Mouse (Mus musculus) liver, embryonic 16.5 days (tissue): ENCODE results near the gene Rerg. TPM values are rescaled to one million over a fixed set of nuclear protein-coding genes. Genes with fewer than 3 reads are reported as not detected.

Source experiments
- ATAC-seq: fragments of 200-750 bp; cut with Nextera tagmentation; 2 replicates; pipeline ENCODE4 v1.8.0; 2017; ENCODE audit warnings: low read depth, mild to moderate bottlenecking, moderate number of reproducible peaks, moderate library complexity
- H3K27ac ChIP-seq: fragments of 300-500 bp; sonication (generic); 2 replicates; pipeline ENCODE4 v1.5.1; 2014; ENCODE audit warnings: mild to moderate bottlenecking, low read length
- H3K27me3 ChIP-seq: fragments of 300-500 bp; sonication (generic); 2 replicates; pipeline ENCODE4 v1.6.1; 2014; ENCODE audit warnings: low read depth, low read length, mixed read lengths; ENCODE audit not compliant: control insufficient read depth, insufficient read depth
- H3K36me3 ChIP-seq: fragments of 300-500 bp; sonication (generic); 2 replicates; pipeline ENCODE4 v1.6.1; 2014; ENCODE audit warnings: mild to moderate bottlenecking; ENCODE audit not compliant: control insufficient read depth, insufficient read depth
- H3K4me1 ChIP-seq: fragments of 300-500 bp; sonication (generic); 2 replicates; pipeline ENCODE4 v1.6.1; 2014; ENCODE audit warnings: low read depth, low read length, mixed read lengths; ENCODE audit not compliant: control insufficient read depth
- H3K4me2 ChIP-seq: fragments of 300-500 bp; sonication (generic); 2 replicates; pipeline ENCODE4 v1.6.1; 2014; ENCODE audit warnings: low read depth, low read length, mixed read lengths
- H3K4me3 ChIP-seq: fragments of 300-500 bp; sonication (generic); 2 replicates; pipeline ENCODE4 v1.5.1; 2014; ENCODE audit warnings: low read depth, mild to moderate bottlenecking, low read length
- H3K9ac ChIP-seq: fragments of 300-500 bp; sonication (generic); 2 replicates; pipeline ENCODE4 v1.6.1; 2014; ENCODE audit warnings: low read depth, low read length
- H3K9me3 ChIP-seq: fragments of 300-500 bp; sonication (generic); replicated peaks from 2 replicates; pipeline ENCODE4 v1.6.1; 2016; ENCODE audit warnings: low read length; ENCODE audit not compliant: control insufficient read depth
- WGBS: fragments of 180-500 bp; shearing (Covaris S2); extraction: QIAGEN DNeasy Blood & Tissue Kit; methylation state at CpG from one replicate; pipeline ENCODE4 v1.1.7; 2014; ENCODE audit not compliant: insufficient replicate concordance; 5-methylcytosine and 5-hydroxymethylcytosine counted together
- polyA plus RNA-seq: library from polyadenylated mRNA; unstranded; fragments of >200 nt; fragmentation: Nextera tagmentation; extraction: Ambion mirVana; gene quantifications from 2 replicates; pipeline ENCODE4 v1.2.1, GENCODE M21; 2015

The Rerg gene
- polyA plus RNA-seq, 1 experiment from 2014 or later: 2.4 TPM

DNA sequence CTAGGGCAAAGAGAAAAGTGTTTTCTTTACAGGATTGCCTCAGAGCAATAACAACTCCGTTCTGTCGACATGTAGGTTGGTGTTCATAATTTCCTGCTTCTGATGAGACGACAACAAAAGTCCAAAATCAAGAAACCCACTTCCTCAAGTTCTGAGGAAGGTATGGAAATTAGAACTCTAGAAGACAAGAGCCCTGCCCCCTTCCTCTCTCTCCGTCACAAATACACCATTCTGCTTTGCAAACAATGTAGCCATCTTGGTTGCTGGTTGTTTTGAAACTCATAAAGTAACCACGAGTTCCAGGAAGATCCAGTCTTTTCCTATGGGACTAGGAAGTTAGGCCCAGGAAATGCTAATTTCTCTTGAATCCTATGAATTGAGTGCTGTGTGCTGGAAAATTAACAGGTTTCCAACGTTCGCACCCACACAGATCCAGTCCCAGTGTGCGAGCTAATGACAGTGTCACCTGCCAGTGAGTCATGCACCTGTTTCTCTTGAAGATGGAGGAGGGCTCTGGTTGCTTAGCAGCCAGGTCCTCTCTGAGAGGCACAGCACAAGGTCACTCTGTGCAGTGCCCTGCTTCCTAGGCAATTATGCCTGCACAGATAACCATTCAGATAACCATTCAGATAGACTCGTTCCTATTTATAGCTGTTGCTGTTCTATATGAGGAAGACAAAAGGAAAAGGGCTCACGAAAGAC is 106.9 kb downstream of the Rerg start:
- H3K4me1 ChIP-seq: no peaks in the 10 kb centered on the region
- WGBS: 39% methylated on average over 10 of the region's 10 CpGs
- H3K27ac ChIP-seq: no peak overlapping the region
- H3K27me3 ChIP-seq: no peaks in the 10 kb centered on the region
- ATAC-seq: no peak
- H3K4me2 ChIP-seq: no peak overlapping the region
- no peak overlapping the region for H3K4me3 ChIP-seq
- no peaks in the 10 kb centered on the region for H3K9me3 ChIP-seq
- H3K36me3 ChIP-seq: no peaks in the 10 kb centered on the region
- H3K9ac ChIP-seq: no peak overlapping the region

DNA sequence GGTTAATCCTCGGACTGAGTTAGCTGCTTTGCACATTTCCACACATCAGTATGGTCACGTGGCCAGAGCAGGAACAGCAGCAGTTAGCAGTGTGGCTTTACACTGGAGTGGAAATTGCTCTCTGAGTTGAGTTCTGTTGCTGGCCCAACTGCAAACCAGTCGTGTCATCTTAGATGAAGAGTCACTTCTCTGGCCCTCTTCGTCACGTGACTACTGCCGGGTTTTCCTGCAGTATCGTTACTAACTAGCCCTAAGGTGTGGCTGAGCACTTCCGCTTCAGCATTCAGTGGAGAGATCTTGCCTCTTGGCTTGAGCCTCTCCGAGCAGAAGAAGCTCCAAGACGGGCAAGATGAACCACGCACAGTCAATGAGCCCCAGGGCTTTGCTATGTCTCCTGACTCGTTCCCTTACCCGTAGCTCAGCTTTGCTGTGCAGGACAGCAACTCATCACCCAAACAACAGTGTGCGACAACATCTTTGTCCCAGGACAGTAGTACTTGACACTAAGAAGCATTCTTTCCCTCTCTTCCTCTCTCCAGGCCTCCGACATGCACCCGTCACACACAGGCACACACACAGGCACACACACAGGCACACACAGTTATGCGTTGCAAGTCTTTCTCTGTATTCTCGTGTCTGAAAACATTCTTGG is 108.3 kb downstream of the Rerg start:
- Histone ChIP-seq H3K9me3 (no peaks in the 10 kb centered on the region), H3K4me3 (no peak overlapping the region), H3K4me2 (no peak overlapping the region), H3K36me3 (no peaks in the 10 kb centered on the region), H3K9ac (no peak overlapping the region), H3K27me3 (no peaks in the 10 kb centered on the region), H3K4me1 (no peaks in the 10 kb centered on the region), H3K27ac (no peak overlapping the region)
- 71% methylated on average over 18 of the region's 18 CpGs for WGBS
- no peak for ATAC-seq

DNA sequence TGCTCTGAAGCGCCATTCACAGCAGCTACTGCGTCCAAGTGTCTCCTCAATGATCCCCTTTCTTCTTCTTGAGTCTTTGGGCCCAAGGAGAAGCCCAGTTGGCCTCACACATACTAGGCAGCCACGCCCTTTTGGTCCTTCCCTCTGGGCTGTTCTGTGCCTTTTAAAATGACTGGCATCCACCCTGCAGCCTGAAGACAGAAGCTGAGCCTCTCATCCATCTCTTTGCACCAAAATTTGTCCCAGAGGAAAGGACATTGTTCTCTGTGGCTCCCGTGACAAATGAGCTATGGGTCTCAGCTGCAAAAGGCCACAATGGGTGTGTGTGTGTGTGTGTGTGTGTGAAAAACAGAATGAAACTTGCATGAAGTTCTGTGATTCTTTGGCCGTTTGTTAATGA is 109.7 kb downstream of the Rerg start:
- no peaks in the 10 kb centered on the region for H3K36me3 ChIP-seq
- H3K4me1 ChIP-seq: no peaks in the 10 kb centered on the region
- no peak overlapping the region for H3K9ac ChIP-seq
- no peak overlapping the region for H3K27ac ChIP-seq
- no peaks in the 10 kb centered on the region for H3K27me3 ChIP-seq
- no peak for ATAC-seq
- no peak overlapping the region for H3K4me2 ChIP-seq
- no peak overlapping the region for H3K4me3 ChIP-seq
- 49% methylated on average over 5 of the region's 5 CpGs for WGBS
- no peaks in the 10 kb centered on the region for H3K9me3 ChIP-seq

DNA sequence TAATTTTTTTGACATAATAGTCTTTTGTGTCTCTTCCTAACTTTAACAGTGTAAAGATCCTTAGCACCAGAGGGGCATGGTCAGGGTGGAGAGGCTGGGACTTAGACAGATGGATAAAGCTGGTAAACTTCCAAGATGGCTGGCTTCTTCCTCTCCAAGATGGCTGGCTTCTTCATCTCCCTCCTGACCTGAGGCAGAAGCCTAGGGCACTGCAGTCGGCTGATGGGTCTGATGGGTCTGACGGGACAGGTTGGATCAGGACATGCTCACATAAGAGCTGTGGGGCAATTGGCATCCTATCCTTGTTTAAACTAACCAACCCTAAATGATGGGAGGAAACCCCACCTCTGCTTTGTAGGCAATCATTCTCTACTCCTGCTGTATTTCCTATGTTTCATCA is 112.0 kb downstream of the Rerg start:
- Histone ChIP-seq H3K27me3 (no peaks in the 10 kb centered on the region), H3K4me1 (no peaks in the 10 kb centered on the region), H3K36me3 (no peaks in the 10 kb centered on the region), H3K4me3 (no peak overlapping the region), H3K9ac (no peak overlapping the region), H3K9me3 (no peaks in the 10 kb centered on the region), H3K4me2 (no peak overlapping the region), H3K27ac (no peak overlapping the region)
- ATAC-seq: no peak
- 78% methylated on average over 2 of the region's 2 CpGs for WGBS

DNA sequence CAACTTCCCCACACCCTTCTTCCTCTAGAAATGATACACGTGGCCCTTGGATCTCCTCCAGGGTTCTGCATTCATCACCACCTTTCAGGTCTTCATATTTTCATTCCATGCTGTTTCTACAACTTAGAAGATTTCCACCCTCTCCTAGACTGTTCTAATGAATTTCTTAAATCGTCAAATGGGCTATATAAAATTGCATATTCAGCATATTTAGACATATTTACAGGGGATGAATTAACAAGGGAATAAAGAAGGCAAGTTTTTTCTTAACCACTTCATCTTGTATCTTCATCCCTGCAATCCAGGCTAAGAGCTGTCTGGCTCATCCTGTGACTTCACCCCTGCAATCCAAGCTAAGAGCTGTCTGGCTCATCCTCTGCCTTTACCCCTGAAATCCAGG is 116.2 kb downstream of the Rerg start:
- ATAC-seq: no peak
- Histone ChIP-seq H3K4me2 (no peak overlapping the region), H3K36me3 (no peaks in the 10 kb centered on the region), H3K27ac (no peak overlapping the region), H3K4me1 (no peaks in the 10 kb centered on the region), H3K27me3 (no peaks in the 10 kb centered on the region), H3K9ac (no peak overlapping the region), H3K4me3 (no peak overlapping the region), H3K9me3 (peaks cover 2% of the 10 kb centered on the region; the same call in 1 of the 2 replicates)
- 53% methylated on average over 2 of the region's 2 CpGs for WGBS

DNA sequence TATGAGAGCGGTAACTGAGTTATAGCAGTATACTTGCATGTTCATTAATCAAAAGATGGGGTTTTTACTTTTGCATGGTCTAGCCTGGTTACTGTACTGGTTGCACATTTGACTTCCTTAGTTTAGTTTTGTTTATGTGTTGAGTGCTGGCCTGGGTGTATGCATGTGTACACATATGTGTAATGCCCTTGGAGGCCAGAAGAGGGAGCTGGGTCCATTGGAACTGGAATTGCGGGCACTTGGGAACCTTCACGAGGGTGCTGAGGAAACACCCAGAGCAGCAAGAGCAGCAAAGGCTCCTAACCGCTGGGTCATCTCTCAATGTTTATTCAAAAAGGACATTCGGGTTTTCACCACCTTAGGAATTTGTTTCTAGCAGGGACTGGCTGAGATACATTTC is 116.8 kb downstream of the Rerg start:
- Histone ChIP-seq H3K36me3 (no peaks in the 10 kb centered on the region), H3K4me2 (no peak overlapping the region), H3K27me3 (no peaks in the 10 kb centered on the region), H3K9ac (no peak overlapping the region), H3K27ac (no peak overlapping the region), H3K9me3 (peaks cover 2% of the 10 kb centered on the region; the same call in 1 of the 2 replicates), H3K4me1 (no peaks in the 10 kb centered on the region), H3K4me3 (no peak overlapping the region)
- ATAC-seq: no peak
- 59% methylated on average over 5 of the region's 5 CpGs for WGBS

DNA sequence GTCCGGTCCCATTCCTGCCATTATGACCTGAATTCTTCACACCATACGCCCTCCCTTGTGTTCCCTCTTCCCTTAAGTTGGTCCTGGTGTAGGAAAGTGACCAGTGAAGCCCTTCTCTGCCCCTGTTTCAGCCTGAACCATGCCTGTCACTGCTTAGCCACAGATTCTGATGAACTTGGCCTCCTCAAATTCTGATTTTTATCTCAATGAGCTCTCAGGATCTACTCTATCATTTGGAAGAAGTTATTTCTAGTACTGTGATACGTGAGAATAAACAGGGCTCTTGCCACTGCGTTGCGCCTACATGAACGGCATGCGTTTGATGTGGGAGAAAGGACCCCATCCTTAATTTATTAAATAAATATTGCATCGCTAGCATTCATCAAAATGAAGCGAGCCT is 117.3 kb downstream of the Rerg start:
- Histone ChIP-seq H3K4me2 (no peak overlapping the region), H3K36me3 (no peaks in the 10 kb centered on the region), H3K4me1 (no peaks in the 10 kb centered on the region), H3K4me3 (no peak overlapping the region), H3K27me3 (no peaks in the 10 kb centered on the region), H3K9me3 (peaks cover 2% of the 10 kb centered on the region; the same call in 1 of the 2 replicates), H3K9ac (no peak overlapping the region), H3K27ac (no peak overlapping the region)
- WGBS: 74% methylated on average over 9 of the region's 9 CpGs
- no peak for ATAC-seq

DNA sequence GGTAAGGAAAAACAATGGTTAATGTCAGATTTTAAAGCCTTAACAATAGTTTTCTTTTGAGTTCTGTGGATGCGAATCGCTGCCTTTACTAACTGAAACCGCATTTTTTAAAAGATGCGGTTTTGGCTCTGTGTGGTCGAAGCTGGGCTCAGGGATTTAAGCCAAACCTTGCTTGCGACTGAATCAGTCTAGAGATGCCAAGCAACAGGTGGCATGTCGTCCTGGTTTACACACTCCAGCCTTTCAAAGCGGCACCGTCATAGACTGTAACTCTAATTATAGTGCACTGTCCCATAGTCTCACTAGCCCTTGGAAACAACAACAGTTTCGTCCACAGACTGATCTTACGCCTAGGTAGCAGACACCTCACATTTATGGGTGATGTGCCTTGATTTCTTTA is 123.3 kb downstream of the Rerg start:
- Histone ChIP-seq H3K9me3 (peaks cover 2% of the 10 kb centered on the region; the same call in 1 of the 2 replicates), H3K4me1 (no peaks in the 10 kb centered on the region), H3K4me3 (no peak overlapping the region), H3K27ac (no peak overlapping the region), H3K36me3 (no peaks in the 10 kb centered on the region), H3K4me2 (no peak overlapping the region), H3K27me3 (no peaks in the 10 kb centered on the region), H3K9ac (no peak overlapping the region)
- ATAC-seq: no peak
- 79% methylated on average over 11 of the region's 11 CpGs for WGBS

DNA sequence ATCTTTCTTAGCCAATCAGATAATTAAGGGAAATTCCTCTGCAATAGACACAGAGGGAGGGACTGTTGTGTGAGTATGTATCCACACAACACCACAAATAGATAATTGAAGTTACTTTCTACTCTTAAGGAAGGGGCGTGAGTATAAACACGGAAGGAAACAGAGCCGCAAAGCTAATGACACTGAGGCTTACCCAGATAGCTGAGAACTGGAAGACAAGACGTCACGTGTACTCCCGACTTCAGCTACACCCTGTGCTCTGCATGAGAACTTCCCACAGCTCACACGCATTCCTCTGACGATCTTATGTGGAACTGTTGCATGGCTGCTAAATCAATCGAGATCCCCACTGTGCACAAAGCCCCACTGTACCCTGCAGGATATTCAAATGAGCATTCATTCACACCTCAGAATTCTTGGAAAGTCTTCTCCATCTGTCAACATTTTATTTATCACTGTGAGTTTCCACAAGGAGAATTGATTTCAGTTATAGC is 125.2 kb downstream of the Rerg start:
- Histone ChIP-seq H3K27me3 (no peaks in the 10 kb centered on the region), H3K27ac (no peak overlapping the region), H3K36me3 (no peaks in the 10 kb centered on the region), H3K9me3 (peaks cover 2% of the 10 kb centered on the region; the same call in 1 of the 2 replicates), H3K4me1 (no peaks in the 10 kb centered on the region), H3K4me2 (no peak overlapping the region), H3K4me3 (no peak overlapping the region), H3K9ac (no peak overlapping the region)
- WGBS: 64% methylated on average over 9 of the region's 9 CpGs
- ATAC-seq: no peak
